Mouse (Mus musculus) cerebellum, adult 2 months (tissue): Measurements from ENCODE around the gene Raet1e.

Source experiments
- CTCF ChIP-seq: fragments of 200-500 bp; IDR thresholded peaks from 2 replicates; pipeline ENCODE4 v1.5.1; 2011; ENCODE audit warnings: low read depth, mild to moderate bottlenecking, control low read depth, low read length, moderate library complexity, borderline replicate concordance; ENCODE audit not compliant: insufficient read depth
- POLR2A ChIP-seq: fragments of 200-500 bp; IDR thresholded peaks from 2 replicates; pipeline ENCODE4 v1.6.1; 2011; ENCODE audit warnings: low read length, control low read depth, borderline replicate concordance; ENCODE audit not compliant: insufficient read depth

GRCm38 (mm10) chr10:22273684-22274305 lies 115.4 kb downstream of the Raet1e start:
- TF ChIP-seq CTCF (no peak), POLR2A (no peak)
